Mouse (Mus musculus) T-cell, adult 2 months (primary cell): Measurements from ENCODE around the gene Blm.

ENCODE experiments used
- DNase-seq: peaks from one replicate; pipeline ENCODE4 v3.0.0; 2022; ENCODE audit warnings: low spot score

Gene Blm

DNA sequence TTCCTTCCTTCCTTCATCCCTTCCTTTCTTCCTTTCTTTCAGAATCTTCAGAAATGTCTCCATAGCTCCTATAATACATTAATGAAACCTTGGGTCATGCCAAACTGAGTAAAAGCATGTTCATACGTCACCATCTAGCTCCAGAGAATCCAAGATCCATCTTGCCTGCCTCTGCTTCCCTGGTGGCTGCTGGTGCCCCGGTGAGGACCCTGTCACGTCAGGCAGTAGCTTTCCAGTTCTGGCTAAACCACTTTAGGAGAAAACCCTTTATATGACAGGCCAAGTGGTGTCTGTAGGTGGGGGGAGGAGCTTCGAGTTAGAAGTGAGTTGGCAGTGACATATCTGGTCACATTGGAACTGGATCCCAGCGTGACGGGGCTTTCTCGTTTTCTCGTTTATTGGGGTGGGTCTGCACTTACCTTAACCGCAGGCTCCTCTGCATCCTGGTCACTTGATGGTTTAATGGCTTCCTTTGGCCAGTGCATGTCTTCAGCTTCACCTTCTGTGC is 129.7 kb downstream of the Blm start, which contains the start of gene Furin:
TSS of gene Furin (minus strand) at position 249 of the 508 bp plus-strand sequence.
- no peak for DNase-seq
